Mouse (Mus musculus) kidney, embryonic 14.5 days (tissue): ENCODE data around the gene Homer1. TPM values are rescaled to one million over a fixed set of nuclear protein-coding genes. Genes with fewer than 3 reads are reported as not detected.

ENCODE experiments used
- ATAC-seq: fragments of 200-750 bp; cut with Nextera tagmentation; 2 replicates; pipeline ENCODE4 v1.8.0; 2017; ENCODE audit warnings: moderate number of reproducible peaks, mild to moderate bottlenecking, moderate TSS enrichment, moderate library complexity; ENCODE audit not compliant: low FRiP score, low TSS enrichment
- H3K27ac ChIP-seq: fragments of 300-500 bp; sonication (generic); 2 replicates; pipeline ENCODE4 v1.5.1; 2014; ENCODE audit warnings: low read depth, mild to moderate bottlenecking, low read length, moderate library complexity, mixed read lengths
- H3K27me3 ChIP-seq: fragments of 300-500 bp; sonication (generic); 2 replicates; pipeline ENCODE4 v1.6.1; 2014; ENCODE audit warnings: mild to moderate bottlenecking, low read length; ENCODE audit not compliant: control insufficient read depth, insufficient read depth
- H3K36me3 ChIP-seq: fragments of 300-500 bp; sonication (generic); 2 replicates; pipeline ENCODE4 v1.6.1; 2014; ENCODE audit warnings: low read length, mixed read lengths; ENCODE audit not compliant: control insufficient read depth, insufficient read depth
- H3K4me1 ChIP-seq: fragments of 300-500 bp; sonication (generic); 2 replicates; pipeline ENCODE4 v1.6.1; 2014; ENCODE audit warnings: low read length, mixed read lengths; ENCODE audit not compliant: control insufficient read depth, insufficient read depth
- H3K4me2 ChIP-seq: fragments of 300-500 bp; sonication (generic); replicated peaks from 2 replicates; pipeline ENCODE4 v1.6.1; 2014; ENCODE audit warnings: low read depth, mild to moderate bottlenecking, low read length
- H3K4me3 ChIP-seq: fragments of 300-500 bp; sonication (generic); 2 replicates; pipeline ENCODE4 v1.5.1; 2014; ENCODE audit warnings: mild to moderate bottlenecking, low read length
- H3K9ac ChIP-seq: fragments of 300-500 bp; sonication (generic); 2 replicates; pipeline ENCODE4 v1.6.1; 2014; ENCODE audit warnings: low read depth, mild to moderate bottlenecking, low read length, moderate library complexity
- H3K9me3 ChIP-seq: fragments of 300-500 bp; sonication (generic); 2 replicates; pipeline ENCODE4 v1.6.1; 2016; ENCODE audit warnings: low read length; ENCODE audit not compliant: control insufficient read depth
- WGBS: fragments of 180-500 bp; shearing (Covaris S2); extraction: QIAGEN DNeasy Blood & Tissue Kit; methylation state at CpG from one replicate; pipeline ENCODE4 v1.1.7; 2014; 5-methylcytosine and 5-hydroxymethylcytosine counted together
- polyA plus RNA-seq: library from polyadenylated mRNA; unstranded; fragments of >200 nt; fragmentation: Nextera tagmentation; extraction: Ambion mirVana; gene quantifications from 2 replicates; pipeline ENCODE4 v1.2.1, GENCODE M21; 2014

Gene Homer1
- polyA plus RNA-seq, 1 experiment from 2014 or later, result 8.6 TPM

DNA sequence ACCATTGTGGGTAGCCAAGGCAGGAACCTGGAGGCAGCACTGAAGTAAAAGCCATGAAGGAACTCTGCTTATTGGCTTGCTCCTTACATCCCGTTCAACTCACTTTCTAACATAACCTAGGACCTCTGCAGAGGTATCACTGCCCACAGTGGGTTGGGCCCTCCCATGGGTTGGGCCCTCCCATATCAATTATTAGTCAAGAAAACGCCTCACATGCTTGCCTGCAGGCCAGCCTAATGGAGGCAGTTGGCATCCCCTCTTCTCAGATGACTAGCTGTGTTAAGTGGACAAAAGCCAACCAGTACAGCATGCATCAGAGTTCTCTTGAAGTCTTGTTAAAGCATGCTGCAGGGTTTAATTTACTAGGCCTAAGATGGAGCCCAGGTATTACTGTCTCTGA is 52.6 kb downstream of the Homer1 start:
- H3K4me2 ChIP-seq, result no peak overlapping the region
- H3K4me3 ChIP-seq, result no peak overlapping the region
- no peak overlapping the region for H3K27ac ChIP-seq
- no peaks in the 10 kb centered on the region for H3K4me1 ChIP-seq
- H3K9ac ChIP-seq, result no peak overlapping the region
- H3K9me3 ChIP-seq, result no peaks in the 10 kb centered on the region
- ATAC-seq, result no peak
- WGBS, result 74% methylated on average over 2 of the region's 2 CpGs
- peaks cover 8% of the 10 kb centered on the region; the same call in 1 of the 2 replicates for H3K36me3 ChIP-seq
- no peaks in the 10 kb centered on the region for H3K27me3 ChIP-seq

DNA sequence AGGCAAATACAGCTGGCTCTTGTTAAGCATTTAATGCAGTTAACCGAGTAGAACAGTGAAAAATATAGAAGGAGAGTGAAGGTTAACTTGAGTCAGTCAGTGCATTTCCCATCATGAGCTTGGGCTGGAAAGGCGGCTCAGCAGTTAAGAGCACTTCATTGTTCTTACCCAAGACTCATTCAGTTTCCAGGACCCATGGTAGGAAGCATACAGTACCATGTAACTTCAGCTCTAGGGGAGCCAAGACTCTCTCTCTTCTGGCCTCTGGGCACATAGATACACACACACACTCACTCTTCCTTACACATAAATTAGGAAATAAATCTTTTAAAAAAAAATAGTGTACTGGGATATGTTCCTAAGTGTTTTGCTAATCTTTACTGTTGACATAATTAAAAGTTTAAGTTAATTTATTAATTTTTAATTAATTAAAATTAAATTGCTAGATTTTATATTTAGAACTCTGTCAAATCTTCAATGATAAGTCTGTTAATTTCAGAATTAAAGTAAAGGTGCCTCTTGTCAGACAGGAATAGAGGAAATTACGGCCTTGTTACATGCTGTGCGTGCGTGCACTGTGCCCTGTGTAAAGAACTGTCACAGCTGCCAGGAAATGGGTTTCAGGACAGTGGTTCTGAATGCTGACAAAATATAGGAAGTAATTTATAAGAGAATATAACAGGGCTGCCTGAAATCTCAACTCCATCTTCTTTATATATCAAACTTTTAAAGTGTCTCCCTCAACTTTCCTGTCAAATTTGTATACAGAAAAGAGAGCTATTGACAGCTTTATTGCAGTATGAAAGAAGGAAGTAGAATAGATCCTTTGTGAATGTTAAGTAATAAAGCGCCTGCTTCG is 55.2 kb downstream of the Homer1 start:
- Histone ChIP-seq H3K4me3 (no peak overlapping the region), H3K36me3 (peaks cover 2% of the 10 kb centered on the region; the same call in 1 of the 2 replicates), H3K27me3 (no peaks in the 10 kb centered on the region), H3K9me3 (no peaks in the 10 kb centered on the region), H3K9ac (no peak overlapping the region), H3K4me1 (no peaks in the 10 kb centered on the region), H3K4me2 (no peak overlapping the region), H3K27ac (no peak overlapping the region)
- no peak; the same call in 1 of the 2 replicates for ATAC-seq
- 62% methylated on average over 7 of the region's 7 CpGs for WGBS

DNA sequence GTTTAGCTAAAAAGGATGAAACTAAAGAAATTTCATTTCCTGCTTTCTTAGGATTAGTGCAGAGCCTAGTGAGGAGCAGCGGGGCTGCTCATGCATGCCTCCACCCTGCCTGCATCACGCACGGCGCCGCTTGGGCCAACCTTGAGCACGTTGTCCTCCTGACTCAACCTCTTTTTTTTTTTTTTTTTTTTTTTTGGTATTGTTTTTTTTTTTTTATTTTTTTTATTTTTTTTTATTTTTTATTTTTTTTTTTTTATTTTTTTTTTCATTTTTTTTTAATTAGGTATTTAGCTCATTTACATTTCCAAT is 55.8 kb downstream of the Homer1 start:
- 85% methylated on average over 6 of the region's 6 CpGs for WGBS
- Histone ChIP-seq H3K27ac (no peak overlapping the region), H3K36me3 (0 out of 2 replicates have a peak, but pooled peaks cover 2% of the 10 kb centered on the region), H3K9ac (no peak overlapping the region), H3K4me2 (no peak overlapping the region), H3K4me3 (no peak overlapping the region), H3K27me3 (no peaks in the 10 kb centered on the region), H3K9me3 (no peaks in the 10 kb centered on the region), H3K4me1 (no peaks in the 10 kb centered on the region)
- no peak for ATAC-seq

DNA sequence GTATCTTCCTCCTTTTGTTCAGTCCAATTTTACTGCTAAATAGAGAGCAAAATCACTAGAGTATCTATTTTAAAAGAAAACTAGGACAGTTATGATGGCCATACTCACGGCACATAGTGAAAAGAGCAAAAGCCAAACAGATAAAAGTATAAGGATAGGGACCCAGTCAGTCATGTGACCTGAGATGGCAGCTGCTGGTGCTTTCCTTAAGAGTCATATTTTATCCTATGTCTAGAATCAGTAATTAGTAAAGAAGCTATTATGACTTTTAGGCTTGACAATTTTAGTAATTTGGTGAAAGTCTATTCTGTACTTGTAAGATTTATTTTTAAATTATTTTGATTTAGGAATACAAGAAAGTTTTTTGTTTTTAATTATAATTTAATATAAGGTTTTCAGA is 59.1 kb downstream of the Homer1 start:
- Histone ChIP-seq H3K4me2 (no peak overlapping the region), H3K36me3 (0 out of 2 replicates have a peak, but pooled peaks cover 2% of the 10 kb centered on the region), H3K27me3 (no peaks in the 10 kb centered on the region), H3K4me3 (no peak overlapping the region), H3K9ac (no peak overlapping the region), H3K9me3 (no peaks in the 10 kb centered on the region), H3K4me1 (no peaks in the 10 kb centered on the region), H3K27ac (no peak overlapping the region)
- 91% methylated on average over 1 of the region's 1 CpGs for WGBS
- ATAC-seq, result no peak

DNA sequence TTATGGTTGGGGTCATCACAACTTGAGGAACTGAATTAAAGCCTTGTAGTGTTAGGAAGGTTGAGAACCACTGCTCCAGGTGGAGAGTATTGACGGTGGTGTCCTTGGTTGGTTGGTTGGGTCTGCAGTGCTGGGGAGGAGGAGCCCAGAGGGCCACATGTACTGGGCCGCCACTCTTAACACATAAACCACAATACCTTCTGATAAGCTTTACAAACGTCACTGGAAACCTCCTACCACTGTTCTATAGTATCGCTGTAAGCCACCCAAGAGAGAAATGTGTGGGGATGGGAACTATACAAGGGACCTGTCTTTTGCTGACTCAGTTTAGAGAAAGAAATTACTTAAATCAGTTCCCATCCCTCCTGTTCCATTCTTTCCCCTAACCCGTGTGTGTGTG is 68.1 kb downstream of the Homer1 start:
- Histone ChIP-seq H3K4me2 (no peak overlapping the region), H3K9ac (no peak overlapping the region), H3K9me3 (no peaks in the 10 kb centered on the region), H3K27ac (no peak overlapping the region), H3K4me3 (no peak overlapping the region), H3K27me3 (no peaks in the 10 kb centered on the region), H3K36me3 (no peaks in the 10 kb centered on the region), H3K4me1 (no peaks in the 10 kb centered on the region)
- 90% methylated on average over 5 of the region's 5 CpGs for WGBS
- ATAC-seq, result no peak

DNA sequence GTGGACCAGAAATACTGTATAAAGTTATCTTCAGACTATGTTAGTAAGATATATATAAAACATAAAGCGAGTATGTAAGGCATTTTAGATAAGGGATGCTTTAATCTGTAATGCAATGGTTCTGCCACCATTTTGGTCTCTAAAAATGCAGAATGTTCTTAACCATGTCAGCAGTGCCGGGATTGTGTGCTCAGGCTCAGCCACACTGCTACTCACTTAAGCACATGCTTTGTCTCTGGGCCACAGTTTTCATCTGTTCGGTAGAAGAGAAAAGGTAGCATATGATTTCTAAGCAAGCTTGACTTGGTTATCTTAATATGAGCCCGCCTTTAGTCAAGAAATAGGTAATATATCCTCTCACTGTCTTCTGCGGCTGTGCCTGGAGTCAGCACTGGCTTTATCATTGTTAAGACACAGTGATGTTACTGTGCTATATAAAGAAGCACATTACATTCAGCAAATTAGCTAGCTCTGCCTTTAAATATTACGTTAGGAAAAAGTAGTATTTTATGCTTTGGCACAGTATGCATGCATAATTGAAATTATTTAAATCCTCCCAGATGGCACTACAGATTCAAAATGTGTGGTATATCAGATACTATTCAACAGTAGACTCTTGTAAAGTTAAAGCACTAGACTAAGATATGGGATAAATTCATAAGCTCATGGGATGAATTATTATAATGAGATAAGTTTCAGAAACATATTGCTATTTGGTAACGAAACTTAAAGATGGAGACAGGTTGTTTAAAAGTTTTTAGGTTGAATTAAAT is 69.6 kb downstream of the Homer1 start:
- H3K4me3 ChIP-seq, result no peak overlapping the region
- no peaks in the 10 kb centered on the region for H3K36me3 ChIP-seq
- no peaks in the 10 kb centered on the region for H3K9me3 ChIP-seq
- no peaks in the 10 kb centered on the region for H3K4me1 ChIP-seq
- WGBS, result 94% methylated on average over 7 of the region's 7 CpGs
- no peaks in the 10 kb centered on the region for H3K27me3 ChIP-seq
- no peak overlapping the region for H3K9ac ChIP-seq
- no peak for ATAC-seq
- no peak overlapping the region for H3K4me2 ChIP-seq
- H3K27ac ChIP-seq, result no peak overlapping the region

DNA sequence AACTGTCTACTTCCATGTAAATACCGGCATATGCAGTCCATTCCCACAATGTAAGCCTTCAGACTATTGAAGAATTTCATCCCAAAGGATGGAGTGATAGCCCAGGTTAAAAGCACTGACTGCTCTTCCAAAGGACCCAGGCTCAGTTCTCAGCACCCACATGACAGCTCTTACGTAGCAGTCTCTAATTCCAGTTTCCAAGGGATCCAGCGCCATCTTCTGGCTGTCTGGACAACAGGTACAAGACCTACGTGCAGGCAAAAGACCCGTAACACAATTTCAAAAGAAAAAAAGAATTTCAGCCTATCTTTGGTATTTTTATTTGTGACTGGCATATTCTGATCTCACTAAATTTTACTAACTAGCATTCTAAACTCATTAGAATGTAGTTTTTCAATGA is 75.0 kb downstream of the Homer1 start:
- H3K4me1 ChIP-seq, result no peaks in the 10 kb centered on the region
- H3K9ac ChIP-seq, result no peak overlapping the region
- no peak for ATAC-seq
- H3K36me3 ChIP-seq, result no peaks in the 10 kb centered on the region
- no peak overlapping the region for H3K27ac ChIP-seq
- H3K9me3 ChIP-seq, result no peaks in the 10 kb centered on the region
- WGBS, result 89% methylated on average over 5 of the region's 5 CpGs
- H3K27me3 ChIP-seq, result no peaks in the 10 kb centered on the region
- no peak overlapping the region for H3K4me3 ChIP-seq
- no peak overlapping the region for H3K4me2 ChIP-seq

DNA sequence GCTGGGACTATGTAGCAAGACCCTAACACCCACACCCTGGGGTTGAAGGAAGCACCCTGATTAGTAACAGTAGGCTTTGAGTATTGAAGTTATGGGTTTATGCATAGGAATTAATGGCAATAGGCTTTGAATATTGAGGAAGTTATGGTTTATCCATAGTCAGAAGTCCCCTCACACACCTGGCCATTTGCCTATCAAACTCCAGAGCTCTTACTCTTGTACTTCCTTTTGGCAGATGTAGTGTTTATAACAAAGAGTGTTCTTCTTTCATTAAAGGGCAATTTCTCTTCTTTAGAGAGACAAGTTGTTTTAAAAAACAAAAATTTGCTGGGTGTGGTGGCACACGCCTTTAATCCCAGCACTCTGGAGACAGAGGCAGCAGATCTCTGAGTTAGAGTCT is 79.1 kb downstream of the Homer1 start:
- H3K9ac ChIP-seq, result no peak overlapping the region
- WGBS, result 91% methylated on average over 1 of the region's 1 CpGs
- no peaks in the 10 kb centered on the region for H3K9me3 ChIP-seq
- H3K4me3 ChIP-seq, result no peak overlapping the region
- H3K4me1 ChIP-seq, result no peaks in the 10 kb centered on the region
- no peak overlapping the region for H3K4me2 ChIP-seq
- H3K27ac ChIP-seq, result no peak overlapping the region
- H3K27me3 ChIP-seq, result no peaks in the 10 kb centered on the region
- no peak for ATAC-seq
- no peaks in the 10 kb centered on the region for H3K36me3 ChIP-seq

DNA sequence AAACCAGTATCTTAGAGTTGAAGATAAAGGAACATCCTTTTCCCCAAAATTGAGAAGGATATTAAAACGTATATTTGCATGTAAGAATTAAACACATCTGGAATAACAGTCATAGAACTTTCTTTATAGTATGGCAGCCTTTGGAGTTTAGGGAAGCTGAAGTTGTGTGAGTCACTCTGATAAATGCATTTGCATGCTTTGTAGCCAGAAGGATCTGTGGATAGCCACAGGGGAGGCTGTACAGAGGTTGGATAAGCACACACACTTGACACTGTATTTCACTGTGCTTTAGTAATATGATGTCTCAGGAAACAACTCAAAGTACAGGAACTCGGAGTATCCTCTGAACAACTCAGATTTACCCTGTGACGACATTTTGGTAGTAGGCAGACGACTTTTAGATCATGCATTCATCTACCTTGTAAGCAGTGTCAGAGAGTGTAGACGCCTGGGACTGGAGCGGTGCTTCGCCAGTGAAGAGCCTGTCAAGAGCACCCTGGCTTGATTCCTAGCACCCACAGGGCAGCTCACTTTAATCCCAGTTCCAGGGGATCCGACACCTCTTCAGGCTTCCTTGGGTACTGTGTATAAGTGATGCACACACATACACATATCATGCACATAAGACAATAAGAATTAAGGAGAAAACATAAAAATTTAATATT is 81.1 kb downstream of the Homer1 start:
- no peak overlapping the region for H3K9ac ChIP-seq
- H3K9me3 ChIP-seq, result no peaks in the 10 kb centered on the region
- H3K36me3 ChIP-seq, result no peaks in the 10 kb centered on the region
- no peak overlapping the region for H3K4me2 ChIP-seq
- no peaks in the 10 kb centered on the region for H3K27me3 ChIP-seq
- 93% methylated on average over 8 of the region's 8 CpGs for WGBS
- H3K4me3 ChIP-seq, result no peak overlapping the region
- no peak for ATAC-seq
- no peak overlapping the region for H3K27ac ChIP-seq
- no peaks in the 10 kb centered on the region for H3K4me1 ChIP-seq
